Mouse (Mus musculus): ENCODE results near the gene Nav1. TPM values are rescaled to one million over a fixed set of nuclear protein-coding genes. Genes with fewer than 3 reads are reported as not detected.

Gene Nav1
- polyA plus RNA-seq, 1 experiment from 2014 or later: 3.5 TPM

GRCm38 (mm10) chr1:135452259-135452658 is 154.8 kb downstream of the Nav1 start:
- peak; percentile 56 for DNase-seq (ENCODE audit: low spot score)

- DNase-seq (ENCODE audit: low spot score): no peak
These were observed 155.7 kb downstream of the Nav1 start for GRCm38 (mm10) chr1:135451419-135451818.

- no peak for DNase-seq (ENCODE audit: low spot score)
These were observed 157.2 kb downstream of the Nav1 start for GRCm38 (mm10) chr1:135449876-135450275.

GRCm38 (mm10) chr1:135448940-135449339 is 158.2 kb downstream of the Nav1 start:
- no peak for DNase-seq (ENCODE audit: low spot score)

GRCm38 (mm10) chr1:135443506-135443905 is 163.6 kb downstream of the Nav1 start:
- DNase-seq (ENCODE audit: low spot score): no peak

GRCm38 (mm10) chr1:135441861-135442260 is 165.2 kb downstream of the Nav1 start:
- DNase-seq (ENCODE audit: low spot score): no peak

GRCm38 (mm10) chr1:135440986-135441385 is 166.1 kb downstream of the Nav1 start:
- DNase-seq (ENCODE audit: low spot score): no peak

GRCm38 (mm10) chr1:135438801-135439200 is 168.3 kb downstream of the Nav1 start:
- DNase-seq (ENCODE audit: low spot score): no peak

- no peak for DNase-seq (ENCODE audit: low spot score)
These were observed 171.3 kb downstream of the Nav1 start for GRCm38 (mm10) chr1:135435823-135436222.

- DNase-seq (ENCODE audit: low spot score): no peak
These were observed 176.5 kb downstream of the Nav1 start for GRCm38 (mm10) chr1:135430669-135431017.

- peak; percentile 93 for DNase-seq (ENCODE audit: low spot score)
These were observed 177.0 kb downstream of the Nav1 start, which contains the start of gene Ipo9 for GRCm38 (mm10) chr1:135429901-135430668. Gene Ipo9, minus strand, starts transcription at chr1:135430499.

GRCm38 (mm10) chr1:135427390-135427789 is 179.7 kb downstream of the Nav1 start:
- DNase-seq (ENCODE audit: low spot score): no peak

GRCm38 (mm10) chr1:135426645-135427044 is 180.4 kb downstream of the Nav1 start:
- DNase-seq (ENCODE audit: low spot score): no peak

- no peak for DNase-seq (ENCODE audit: low spot score)
These were observed 184.3 kb downstream of the Nav1 start for GRCm38 (mm10) chr1:135422772-135423171.

- DNase-seq (ENCODE audit: low spot score): no peak
These were observed 193.1 kb downstream of the Nav1 start for GRCm38 (mm10) chr1:135413996-135414395.

GRCm38 (mm10) chr1:135412130-135412529 is 195.0 kb downstream of the Nav1 start:
- no peak for DNase-seq (ENCODE audit: low spot score)

GRCm38 (mm10) chr1:135410967-135411366 is 196.1 kb downstream of the Nav1 start:
- DNase-seq (ENCODE audit: low spot score): no peak

- no peak for DNase-seq (ENCODE audit: low spot score)
These were observed 198.1 kb downstream of the Nav1 start for GRCm38 (mm10) chr1:135408973-135409372.

- no peak for DNase-seq (ENCODE audit: low spot score)
These were observed 201.7 kb downstream of the Nav1 start for GRCm38 (mm10) chr1:135405356-135405755.

GRCm38 (mm10) chr1:135401452-135402110 is 205.5 kb downstream of the Nav1 start:
- DNase-seq (ENCODE audit: low spot score): no peak

- DNase-seq (ENCODE audit: low spot score): no peak
These were observed 207.6 kb downstream of the Nav1 start for GRCm38 (mm10) chr1:135399466-135399865.

- DNase-seq (ENCODE audit: low spot score): no peak
These were observed 221.9 kb downstream of the Nav1 start for GRCm38 (mm10) chr1:135385161-135385560.
